Mouse (Mus musculus) liver, embryonic 15.5 days (tissue): Measurements from ENCODE around the gene Aym1. TPM values are rescaled to one million over a fixed set of nuclear protein-coding genes. Genes with fewer than 3 reads are reported as not detected.

Experiments
- microRNA-seq: library from miRNA; unstranded; fragments of <30 nt; microRNA quantifications from one replicate; pipeline ENCODE4, GENCODE M21; 2016
- polyA plus RNA-seq: library from polyadenylated mRNA; unstranded; fragments of >200 nt; fragmentation: Nextera tagmentation; extraction: Ambion mirVana; gene quantifications from 2 replicates; pipeline ENCODE4 v1.2.1, GENCODE M21; 2015

The Aym1 gene
- polyA plus RNA-seq, 1 experiment from 2014 or later = not detected

Small RNA genes lying within 50 kb of the gene (microRNA-seq; reads per million reads assigned to microRNA genes)
- gene Mir7229 = not detected
- not detected for gene Mir7230

Other genes starting within 250 kb of the Aym1 start
- 2.0 and 2.8 TPM in 2 replicates for gene 2900026A02Rik, start 136.1 kb upstream of the Aym1 start, polyA plus RNA-seq
- gene Tmem211, start 130.4 kb upstream of the Aym1 start, polyA plus RNA-seq = not detected in 2 replicates
- gene Sgsm1, start 46.5 kb upstream of the Aym1 start, polyA plus RNA-seq = 1.6 and 1.7 TPM in 2 replicates
- gene Wscd2, start 133.0 kb downstream of the Aym1 start, polyA plus RNA-seq = 0.03 and 0.15 TPM in 2 replicates